Mouse (Mus musculus) liver, embryonic 14.5 days (tissue): Measurements from ENCODE around the gene Fam49a. TPM values are rescaled to one million over a fixed set of nuclear protein-coding genes. Genes with fewer than 3 reads are reported as not detected.

Experiments used
- ATAC-seq: fragments of 200-750 bp; cut with Nextera tagmentation; 2 replicates; pipeline ENCODE4 v1.8.0; 2017; ENCODE audit warnings: moderate number of reproducible peaks, mild to moderate bottlenecking, moderate library complexity; ENCODE audit not compliant: insufficient read depth
- DNase-seq, 3 experiments: peaks; one replicate each; pipeline ENCODE4 v3.0.0-alpha.2; 2012 to 2013; ENCODE audit warnings: low read depth in 3 of 3, low spot score in 3 of 3
- H3K27ac ChIP-seq: fragments of 300-500 bp; sonication (generic); 2 replicates; pipeline ENCODE4 v1.5.1; 2014; ENCODE audit warnings: moderate library complexity, mild to moderate bottlenecking, control low read depth, inconsistent platforms
- H3K27me3 ChIP-seq: fragments of 300-500 bp; sonication (generic); 2 replicates; pipeline ENCODE4 v1.6.1; 2014; ENCODE audit warnings: mild to moderate bottlenecking, low read length, moderate library complexity; ENCODE audit not compliant: control insufficient read depth, insufficient read depth
- H3K36me3 ChIP-seq: fragments of 300-500 bp; sonication (generic); replicated peaks from 2 replicates; pipeline ENCODE4 v1.6.1; 2014; ENCODE audit warnings: low read depth; ENCODE audit not compliant: control insufficient read depth, insufficient read depth
- H3K4me1 ChIP-seq, 2 experiments: fragments of 200-500 bp in 1 of 2; fragments of 300-500 bp in 1 of 2; sonication (generic) in 1 of 2; replicated peaks; 2 replicates each; pipeline ENCODE4 v1.6.1; 2012 to 2014; ENCODE audit warnings: antibody characterized with exemption in 1 of 2, inconsistent platforms in 1 of 2, low read length in 1 of 2; ENCODE audit not compliant: control insufficient read depth in 2 of 2, insufficient read depth in 2 of 2
- H3K4me2 ChIP-seq: fragments of 300-500 bp; sonication (generic); 2 replicates; pipeline ENCODE4 v1.6.1; 2014; ENCODE audit warnings: low read depth, mild to moderate bottlenecking, control low read depth, moderate library complexity
- H3K4me3 ChIP-seq, 2 experiments: fragments of 200-500 bp in 1 of 2; fragments of 300-500 bp in 1 of 2; sonication (generic) in 1 of 2; 2 replicates each; pipeline ENCODE4 v1.5.1; 2012 to 2014; ENCODE audit warnings: low read depth in 2 of 2, low read length in 2 of 2, mild to moderate bottlenecking in 2 of 2, control low read depth in 1 of 2, inconsistent platforms in 1 of 2, moderate library complexity in 1 of 2; ENCODE audit not compliant: insufficient read depth in 1 of 2
- H3K9ac ChIP-seq: fragments of 300-500 bp; sonication (generic); replicated peaks from 2 replicates; pipeline ENCODE4 v1.6.1; 2014; ENCODE audit warnings: mild to moderate bottlenecking, control low read depth, moderate library complexity
- H3K9me3 ChIP-seq: fragments of 300-500 bp; sonication (generic); 2 replicates; pipeline ENCODE4 v1.6.1; 2016; ENCODE audit warnings: low read length, mixed read lengths; ENCODE audit not compliant: control insufficient read depth
- CTCF ChIP-seq: IDR thresholded peaks from 2 replicates; pipeline ENCODE4 v1.5.1; 2016; ENCODE audit warnings: antibody characterized with exemption, low read depth, control low read depth
- EP300 ChIP-seq: IDR thresholded peaks from 2 replicates; pipeline ENCODE4 v1.6.1; 2016; ENCODE audit warnings: antibody characterized with exemption, low read depth
- WGBS: fragments of 180-500 bp; shearing (Covaris S2); extraction: QIAGEN DNeasy Blood & Tissue Kit; methylation state at CpG from one replicate; pipeline ENCODE4 v1.1.7; 2014; ENCODE audit not compliant: insufficient replicate concordance; 5-methylcytosine and 5-hydroxymethylcytosine counted together
- polyA plus RNA-seq, 2 experiments: library from polyadenylated mRNA; depleted of rRNA in 1 of 2; stranded (reverse) in 1 of 2; unstranded in 1 of 2; fragments of >200 nt; fragmentation: Nextera tagmentation in 1 of 2; extraction: Ambion mirVana in 1 of 2; gene quantifications; 2 replicates each; pipeline versions ENCODE4 v1.2.1 to v1.2.3; 2012 to 2014

Gene Fam49a
- polyA plus RNA-seq, 2 experiments, result 1.0 to 2.4 TPM

DNA sequence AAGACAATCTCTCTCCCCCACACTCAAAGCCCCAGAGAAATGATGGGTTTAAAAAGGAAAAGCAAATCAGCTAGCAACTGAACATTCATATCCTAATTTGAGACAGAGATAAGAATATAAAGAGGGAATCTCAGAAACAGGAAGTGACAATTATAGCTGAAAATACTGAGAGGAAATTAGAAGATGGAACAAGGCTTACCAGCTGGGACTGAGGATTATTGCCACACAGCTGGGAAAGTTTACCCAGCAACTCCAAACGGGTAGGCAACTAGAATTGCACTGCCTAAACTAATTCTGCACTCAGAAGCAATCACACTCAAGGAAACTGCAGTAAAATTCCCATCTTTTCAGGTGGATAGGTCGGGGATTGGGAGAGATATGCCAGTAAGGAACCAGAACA lies 12.4 kb upstream of the Fam49a start:
- TF ChIP-seq EP300 (no peak), CTCF (no peak)
- Histone ChIP-seq H3K36me3 (no peaks in the 10 kb centered on the region), H3K27ac (no peak overlapping the region), H3K4me2 (no peak overlapping the region), H3K4me1 (no peaks in the 10 kb centered on the region), H3K4me3 (no peak overlapping the region), H3K27me3 (no peaks in the 10 kb centered on the region), H3K9ac (no peak overlapping the region), H3K9me3 (no peaks in the 10 kb centered on the region)
- 24% methylated on average over 2 of the region's 2 CpGs for WGBS
- no peak for DNase-seq
- no peak for ATAC-seq

DNA sequence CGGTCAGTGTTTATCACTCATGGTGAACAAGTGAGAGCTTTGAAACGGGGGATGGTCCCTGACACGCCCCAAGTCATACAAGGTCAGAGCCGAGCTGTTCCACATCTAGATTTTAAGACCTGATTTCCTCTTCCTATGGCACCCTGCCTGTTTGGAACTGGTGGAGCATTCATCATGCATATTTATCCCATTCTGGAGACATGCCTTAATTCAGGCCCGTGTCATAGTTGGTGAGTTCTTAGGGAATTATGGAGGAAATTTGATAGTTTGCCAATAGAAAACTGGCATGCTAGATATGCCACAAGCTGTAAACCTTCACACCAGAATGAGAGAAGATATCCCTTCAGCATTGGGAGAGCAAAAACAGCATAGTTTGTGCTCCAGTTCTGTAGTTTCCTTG lies 8.4 kb upstream of the Fam49a start:
- H3K36me3 ChIP-seq, result no peaks in the 10 kb centered on the region
- ATAC-seq (no peak), DNase-seq (no peak)
- no peaks in the 10 kb centered on the region for H3K9me3 ChIP-seq
- no peaks in the 10 kb centered on the region for H3K4me1 ChIP-seq
- H3K4me3 ChIP-seq, result no peak overlapping the region
- no peak overlapping the region for H3K9ac ChIP-seq
- no peak for TF ChIP-seq CTCF
- no peak for TF ChIP-seq EP300
- whole genome bisulfite sequencing, result 44% methylated on average over 5 of the region's 5 CpGs
- H3K27ac ChIP-seq, result no peak overlapping the region
- no peaks in the 10 kb centered on the region for H3K27me3 ChIP-seq
- H3K4me2 ChIP-seq, result no peak overlapping the region

DNA sequence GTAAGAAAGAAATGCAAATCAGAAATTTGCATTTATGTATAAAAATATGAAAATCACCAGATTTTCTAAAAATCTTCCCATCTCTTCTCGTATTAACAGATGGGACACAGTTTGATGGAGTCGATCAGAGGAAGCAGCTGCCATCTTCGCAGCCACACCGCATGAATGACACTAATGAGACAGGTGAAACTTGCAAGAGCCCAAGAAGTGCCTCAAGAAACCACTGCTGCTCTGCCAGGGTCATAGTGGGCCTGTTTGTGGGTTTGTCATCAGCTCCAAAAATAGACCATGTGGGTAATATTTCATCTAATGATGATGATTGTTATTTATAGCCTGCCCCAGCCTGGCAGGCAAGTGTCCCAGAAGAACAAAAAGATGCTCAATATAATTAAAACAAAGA lies 7.8 kb upstream of the Fam49a start:
- Histone ChIP-seq H3K36me3 (no peaks in the 10 kb centered on the region), H3K4me1 (no peaks in the 10 kb centered on the region), H3K27ac (no peak overlapping the region), H3K4me2 (no peak overlapping the region), H3K9ac (no peak overlapping the region), H3K9me3 (no peaks in the 10 kb centered on the region), H3K4me3 (no peak overlapping the region), H3K27me3 (no peaks in the 10 kb centered on the region)
- no peak for DNase-seq
- TF ChIP-seq CTCF (no peak), EP300 (no peak)
- no peak for ATAC-seq
- 53% methylated on average over 4 of the region's 4 CpGs for WGBS

DNA sequence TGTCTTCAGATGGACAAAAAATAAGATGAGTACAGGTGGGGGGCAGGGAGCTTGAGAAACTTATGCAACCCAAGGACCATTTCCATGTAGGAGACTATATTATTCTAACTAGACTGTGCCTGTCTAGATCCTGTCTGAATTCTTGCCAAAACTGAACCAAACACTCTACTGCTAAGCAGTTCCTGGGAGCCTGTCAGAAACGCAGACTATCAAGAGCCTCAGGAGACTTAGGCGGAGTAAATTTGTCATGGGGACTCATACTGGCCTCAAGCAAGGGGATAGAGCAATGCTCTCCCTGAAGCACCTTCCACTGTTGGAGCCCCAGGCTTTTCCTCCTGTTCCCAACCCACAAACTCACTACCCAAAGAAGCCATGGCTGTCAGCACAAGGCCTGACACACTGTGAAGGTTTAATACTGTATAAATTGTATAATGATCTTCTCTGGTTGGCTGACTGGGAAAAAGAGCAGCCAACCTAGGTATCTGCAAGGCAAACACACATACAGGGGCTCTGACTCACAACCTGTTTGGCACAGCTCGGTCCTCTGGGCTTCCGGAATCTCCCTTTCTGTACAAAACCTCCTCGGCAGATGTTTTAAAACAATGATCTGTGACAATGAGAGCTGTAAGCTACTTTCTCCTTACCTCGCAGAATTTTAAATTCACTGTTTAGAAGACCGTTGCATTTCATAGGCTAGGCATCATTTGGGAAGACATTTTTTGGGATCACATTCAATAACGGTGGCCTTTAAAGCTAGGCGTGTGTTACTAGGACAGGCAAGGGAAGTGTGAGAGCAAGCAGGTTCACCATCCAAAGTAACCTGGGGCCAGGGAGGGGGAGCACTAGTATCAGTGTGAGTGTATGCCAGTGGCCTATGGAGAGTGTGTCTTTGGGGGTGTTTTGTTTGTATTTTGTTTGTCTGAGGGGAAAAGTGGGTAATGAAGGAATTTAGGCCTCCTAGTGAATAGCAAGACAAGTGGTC lies 669 bp upstream of the Fam49a start:
- Histone ChIP-seq H3K4me3 (no peak overlapping the region), H3K4me1 (no peaks in the 10 kb centered on the region; a peak in 1 of 4 replicates), H3K36me3 (no peaks in the 10 kb centered on the region), H3K27me3 (no peaks in the 10 kb centered on the region), H3K27ac (no peak overlapping the region), H3K4me2 (peak overlapping the region; percentile 54), H3K9me3 (no peaks in the 10 kb centered on the region), H3K9ac (no peak overlapping the region)
- ATAC-seq, result no peak
- WGBS, result 71% methylated on average over 9 of the region's 9 CpGs
- no peak for DNase-seq
- TF ChIP-seq CTCF, result no peak
- no peak for TF ChIP-seq EP300

- WGBS, result 26% methylated on average over 1 of the region's 1 CpGs
- H3K4me2 ChIP-seq, result peak overlapping the region; percentile 54
- no peak overlapping the region for H3K4me3 ChIP-seq
- H3K9ac ChIP-seq, result no peak overlapping the region
- no peak for DNase-seq
- H3K36me3 ChIP-seq, result no peaks in the 10 kb centered on the region
- H3K27me3 ChIP-seq, result no peaks in the 10 kb centered on the region
- H3K4me1 ChIP-seq, result no peaks in the 10 kb centered on the region; a peak in 1 of 4 replicates
- H3K27ac ChIP-seq, result no peak overlapping the region
- TF ChIP-seq CTCF (no peak), EP300 (no peak)
- H3K9me3 ChIP-seq, result no peaks in the 10 kb centered on the region
- ATAC-seq, result no peak
Measured at GRCm38 (mm10) chr12:12263371-12263791, 1.4 kb downstream of the Fam49a start.
